Mouse (Mus musculus): ENCODE measurements around the gene Tbc1d5.
A peak's percentile ranks its signal among the peaks of the same experiment; 100 is the strongest.

The Tbc1d5 gene

DNA sequence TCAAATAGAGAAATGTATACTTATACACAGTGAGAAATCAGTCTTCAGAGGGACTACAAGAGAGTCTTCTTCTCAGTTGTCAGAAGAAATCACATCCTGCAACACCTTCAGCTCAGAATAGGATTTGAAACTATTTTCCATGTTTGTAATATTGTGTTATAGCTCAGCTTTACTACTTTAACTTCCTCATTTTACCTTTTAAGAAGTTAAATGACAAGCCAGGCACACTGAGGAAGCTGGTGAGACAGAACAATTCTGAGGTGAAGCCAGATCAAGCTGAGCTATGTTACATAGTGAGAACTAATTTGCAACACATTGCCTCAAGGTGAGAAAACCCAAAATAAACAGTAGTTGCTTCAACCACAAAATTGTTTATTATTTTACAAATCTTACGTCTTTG is 135.3 kb downstream of the Tbc1d5 start:
- no peak for DNase-seq (ENCODE audit: low spot score)

DNA sequence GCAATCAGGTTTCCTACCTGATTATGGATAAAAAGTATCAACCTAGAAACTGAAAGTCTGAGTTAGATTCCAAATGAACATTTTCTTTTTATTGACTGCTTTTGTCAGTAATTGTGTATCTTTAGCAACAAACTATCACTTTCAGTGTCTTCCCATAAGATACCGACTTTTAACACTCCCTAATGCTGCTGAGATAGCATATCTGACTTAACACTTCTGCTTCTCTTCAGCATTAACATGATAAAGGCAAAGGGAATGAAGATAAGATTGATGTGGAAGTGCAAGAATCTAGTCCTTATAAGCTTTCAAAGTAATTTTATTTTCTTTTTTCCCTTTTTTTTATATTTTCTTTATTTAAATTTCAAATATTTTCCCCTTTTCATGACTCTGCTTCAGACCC is 138.3 kb downstream of the Tbc1d5 start:
- DNase-seq (ENCODE audit: low spot score), result no peak

DNA sequence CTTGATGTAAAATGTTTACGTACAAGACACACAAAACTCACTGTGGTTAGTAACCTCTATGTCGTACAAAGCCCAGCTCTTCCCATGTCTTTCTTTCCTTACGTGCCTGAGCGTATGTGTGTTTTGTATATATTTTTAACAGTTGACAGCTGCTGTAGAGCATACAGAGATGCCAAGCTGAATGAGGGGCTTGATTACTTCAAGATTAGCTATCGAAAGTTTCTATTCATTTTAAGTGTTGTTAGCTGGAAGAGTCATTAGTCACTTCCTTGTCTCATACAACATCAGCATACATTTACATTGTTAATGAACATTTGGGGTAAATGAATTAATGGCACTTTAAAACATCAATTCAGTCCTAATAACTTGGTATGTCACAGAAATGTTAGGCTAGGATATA is 155.9 kb downstream of the Tbc1d5 start:
- no peak for DNase-seq (ENCODE audit: low spot score)

DNA sequence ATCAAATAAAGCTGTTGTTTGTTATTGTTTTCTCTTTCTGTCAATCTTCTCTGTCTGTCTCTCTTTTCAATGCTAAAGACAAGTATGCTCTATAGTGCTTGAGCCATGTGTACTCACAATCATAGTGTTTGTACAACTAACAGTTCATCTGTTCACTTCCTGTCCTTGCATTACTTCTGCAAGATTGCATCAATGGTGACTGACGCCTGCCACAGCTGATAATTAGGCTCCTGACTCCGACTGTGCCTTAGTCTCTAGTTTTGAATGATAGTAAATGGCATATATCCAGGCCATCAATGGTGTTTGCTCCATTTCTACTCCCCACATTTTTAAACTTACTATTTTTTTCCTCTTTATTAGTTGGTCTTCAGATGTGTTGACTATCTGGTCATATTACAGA is 162.8 kb downstream of the Tbc1d5 start:
- DNase-seq (ENCODE audit: low spot score), result no peak

DNA sequence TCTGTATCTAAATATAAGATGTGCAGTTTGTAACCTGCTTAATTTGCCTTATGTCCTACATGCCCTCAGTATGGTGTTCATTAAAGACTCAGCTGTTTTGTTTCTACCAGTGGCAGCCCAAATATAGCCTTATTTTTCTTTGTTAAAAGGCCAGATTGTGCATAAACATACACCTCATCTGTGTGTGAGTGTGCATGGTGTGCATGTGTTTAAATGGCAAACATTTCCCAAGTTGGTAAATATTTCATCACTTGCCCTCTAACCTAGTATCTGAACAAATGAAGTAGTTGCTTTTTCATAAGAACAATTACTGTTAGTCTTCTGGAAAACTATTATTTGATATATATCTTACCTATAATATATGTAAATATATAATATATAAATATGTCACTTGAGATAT is 165.2 kb downstream of the Tbc1d5 start:
- DNase-seq (ENCODE audit: low spot score), result no peak

DNA sequence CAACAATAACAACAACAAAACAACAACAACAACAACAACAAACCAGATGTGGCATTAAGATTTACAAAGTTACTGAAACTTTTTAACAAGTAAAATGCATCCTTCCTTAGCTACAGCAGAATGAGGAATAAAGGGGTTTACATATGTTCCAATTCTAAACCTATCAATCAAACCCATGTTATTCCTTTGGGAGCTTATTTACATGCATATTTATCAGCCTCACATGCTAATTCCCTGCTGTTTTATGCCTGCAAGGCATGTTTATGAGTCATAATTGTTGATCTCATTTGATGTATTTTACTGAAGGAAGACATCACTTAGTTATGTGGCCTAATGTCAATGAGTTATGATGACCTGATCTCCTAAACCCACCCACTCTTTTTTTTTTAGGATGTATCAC is 176.0 kb downstream of the Tbc1d5 start:
- no peak for DNase-seq (ENCODE audit: low spot score)

DNA sequence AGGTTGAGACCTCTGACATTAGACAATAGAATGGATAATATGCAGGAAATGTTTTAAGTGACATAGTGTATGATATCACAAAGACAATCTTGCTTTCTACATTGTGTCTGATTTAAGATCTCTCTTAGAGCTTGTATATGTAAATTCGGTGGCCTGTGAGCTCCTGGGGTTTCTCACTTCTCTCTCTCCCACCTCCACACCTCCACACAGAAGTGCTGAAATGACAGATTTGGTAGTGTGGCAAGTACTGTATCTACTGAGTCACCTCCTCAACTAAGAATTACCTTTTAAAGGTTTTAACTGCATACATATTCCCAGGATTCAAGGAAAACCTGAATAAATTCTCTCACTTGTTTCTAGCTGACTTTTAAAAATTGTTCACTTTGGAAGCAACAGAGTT is 180.9 kb downstream of the Tbc1d5 start:
- no peak for DNase-seq (ENCODE audit: low spot score)

DNA sequence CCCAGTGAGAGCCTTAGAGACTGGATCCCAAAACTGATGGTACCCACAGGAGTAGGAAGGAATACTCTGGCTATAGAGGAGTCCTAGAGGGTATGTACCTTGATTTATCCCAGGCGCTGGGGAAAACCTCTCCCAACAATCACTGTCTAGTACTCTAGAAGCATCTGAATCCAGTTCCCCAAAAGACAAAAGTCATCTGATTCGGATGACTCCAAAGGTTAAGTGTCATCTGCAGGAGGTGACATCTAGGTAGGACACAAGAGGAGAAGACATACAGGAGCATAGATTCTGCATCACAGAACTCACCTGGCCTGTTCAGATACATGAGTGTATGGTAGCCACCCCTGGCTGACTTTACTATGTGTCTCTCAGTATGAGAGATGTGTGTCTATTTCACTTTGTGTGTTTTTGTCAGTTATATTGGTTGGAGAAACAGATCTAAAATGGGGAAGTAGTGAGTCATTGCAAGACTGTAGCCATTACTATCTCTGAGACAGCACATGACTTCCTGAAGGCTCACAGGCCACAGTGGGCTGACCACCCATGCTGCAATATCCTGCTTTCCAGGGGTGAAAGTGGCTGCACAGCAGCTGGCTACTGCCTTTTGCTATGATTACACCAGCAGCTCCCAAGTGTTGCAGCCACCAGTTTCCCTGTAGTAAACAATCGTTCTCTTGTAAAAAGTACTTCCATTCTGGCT is 185.7 kb downstream of the Tbc1d5 start:
- DNase-seq (ENCODE audit: low spot score), result peak; percentile 56

DNA sequence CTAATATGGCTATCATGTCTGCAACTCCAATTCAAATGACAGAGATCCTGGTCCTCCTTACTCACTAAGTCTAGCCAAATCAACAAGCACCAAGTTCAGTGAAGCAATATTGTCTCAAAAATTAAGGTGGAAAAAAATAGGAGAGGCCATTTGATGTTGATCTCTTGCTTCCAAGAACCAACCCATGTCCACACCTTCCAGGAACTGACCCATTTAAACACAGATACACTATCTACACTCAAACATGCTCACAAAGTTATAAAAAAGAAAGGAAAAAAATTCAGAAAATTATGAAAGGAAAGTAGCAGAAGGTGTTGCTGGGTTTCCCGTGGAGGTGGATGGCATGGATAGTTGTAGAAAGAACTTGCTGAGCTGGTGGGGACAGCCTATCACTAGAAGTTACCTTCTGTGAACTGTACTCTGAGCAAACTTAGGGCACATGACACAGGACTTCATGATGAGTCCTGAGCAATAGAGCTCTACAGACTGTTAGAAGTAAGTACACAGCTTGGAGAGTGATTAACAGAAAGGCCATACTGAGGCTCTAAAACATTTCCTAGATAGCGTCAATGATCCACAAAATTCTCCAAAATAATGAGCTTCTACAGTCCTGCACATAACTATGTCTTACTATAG is 188.3 kb downstream of the Tbc1d5 start:
- no peak for DNase-seq (ENCODE audit: low spot score)

DNA sequence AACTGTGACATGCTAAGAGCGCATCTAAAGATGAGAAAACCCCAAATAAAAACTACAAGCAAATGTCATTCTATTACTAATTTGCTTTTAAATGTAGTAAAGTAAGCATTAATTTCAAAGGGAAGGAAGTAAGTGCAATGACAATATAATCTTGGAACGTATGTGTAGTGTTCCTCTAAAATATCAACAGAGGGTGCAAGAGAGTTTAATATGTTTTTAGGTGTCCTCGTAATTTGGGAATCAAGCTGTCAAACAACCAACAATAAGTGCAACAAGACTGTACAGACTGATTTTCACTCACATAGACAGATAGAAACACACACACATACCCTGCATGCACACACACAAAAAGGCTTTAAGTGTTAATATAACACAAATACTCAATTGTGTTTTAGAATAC is 191.2 kb downstream of the Tbc1d5 start:
- DNase-seq (ENCODE audit: low spot score), result no peak

DNA sequence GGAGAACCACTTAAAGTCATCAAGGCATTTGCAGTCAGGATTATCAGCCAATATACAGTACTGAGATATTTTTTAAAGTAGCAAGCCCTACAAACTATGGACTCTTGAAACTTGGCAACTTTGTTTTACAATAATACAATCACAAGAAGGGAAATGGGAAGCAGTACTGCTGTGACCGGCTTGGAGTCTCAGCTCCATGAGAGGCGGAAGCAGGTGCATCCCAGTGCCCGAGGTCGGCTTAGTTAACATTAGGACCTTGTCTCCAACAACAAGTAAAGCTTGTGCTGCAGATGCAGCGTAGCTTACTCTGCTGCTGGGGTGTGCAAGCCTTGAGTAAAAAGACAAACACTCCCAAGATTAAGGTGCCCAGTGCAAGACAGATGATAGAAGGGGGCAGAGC is 197.2 kb downstream of the Tbc1d5 start:
- no peak for DNase-seq (ENCODE audit: low spot score)

DNA sequence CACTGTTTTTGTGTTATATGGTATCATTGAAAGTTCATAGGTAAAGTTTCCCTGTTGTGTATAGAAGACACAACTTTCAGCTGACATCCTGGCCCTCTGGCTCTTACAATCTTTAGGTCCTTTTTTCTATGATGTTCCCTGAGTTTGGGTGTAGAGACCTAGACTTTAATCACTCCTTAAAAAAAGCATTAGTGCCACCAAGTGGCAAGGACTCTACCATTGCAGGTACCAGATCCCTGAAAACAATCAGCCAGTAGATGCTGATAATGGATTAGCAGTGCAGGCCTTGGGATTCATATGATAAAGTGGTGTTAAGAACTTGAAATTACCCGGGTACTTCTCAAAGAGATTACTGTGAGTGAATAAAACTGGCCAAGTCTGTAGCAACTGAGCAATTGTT is 207.0 kb downstream of the Tbc1d5 start:
- no peak for DNase-seq (ENCODE audit: low spot score)

DNA sequence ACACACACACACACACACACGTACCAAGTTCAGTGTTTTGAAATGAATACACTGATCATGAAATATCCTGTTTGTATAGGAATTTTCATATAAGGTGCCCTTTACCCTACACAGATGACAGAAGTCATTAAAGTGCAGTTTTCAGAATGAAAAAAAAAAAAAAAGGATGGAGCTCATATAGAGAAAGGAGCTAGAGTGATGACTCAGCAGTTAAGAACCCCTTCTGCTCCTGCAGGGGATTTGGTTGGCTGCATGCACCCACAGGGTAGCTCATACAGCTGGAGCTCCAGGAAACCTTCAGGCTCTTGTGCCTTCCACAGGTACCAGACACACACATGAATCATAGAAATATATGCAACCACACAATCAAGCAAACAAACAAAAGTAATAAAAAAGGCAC is 213.0 kb downstream of the Tbc1d5 start:
- no peak for DNase-seq (ENCODE audit: low spot score)

DNA sequence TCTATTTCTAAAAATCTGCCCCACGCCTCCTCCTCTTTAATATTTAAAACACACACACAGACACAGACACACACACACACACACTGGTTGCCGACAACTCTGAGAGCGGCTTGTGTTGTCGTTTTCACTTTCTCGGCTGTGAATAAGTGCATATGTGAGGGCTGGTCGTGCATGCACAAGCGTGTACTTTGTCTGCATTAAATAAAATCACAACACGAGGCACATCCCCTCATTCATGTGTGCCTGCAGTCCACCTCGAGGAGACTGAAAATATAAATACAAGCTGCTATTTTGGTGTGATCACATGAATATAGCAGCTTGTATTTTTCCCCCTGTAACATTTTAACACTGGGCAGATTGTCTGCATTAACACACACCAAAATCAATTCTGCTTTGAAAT is 224.8 kb downstream of the Tbc1d5 start:
- no peak for DNase-seq (ENCODE audit: low spot score)

DNA sequence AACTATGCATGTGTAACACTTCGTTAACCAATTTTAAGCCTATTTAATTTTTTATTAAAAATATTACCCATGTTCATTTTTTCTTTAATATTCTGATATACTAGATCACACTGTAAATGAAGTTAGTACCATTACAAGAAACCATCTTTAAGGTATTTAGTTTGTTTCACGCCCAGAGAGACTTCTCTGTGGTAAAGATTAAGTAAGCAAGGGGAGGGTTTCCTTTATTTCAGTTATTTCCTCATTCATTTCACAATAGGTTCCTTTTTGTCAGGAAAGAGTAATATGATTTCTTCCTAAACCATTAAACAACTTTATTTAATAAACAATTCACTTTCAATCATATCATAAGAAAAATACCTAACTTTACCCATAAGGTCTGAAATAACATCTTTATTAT is 256.8 kb downstream of the Tbc1d5 start:
- no peak for DNase-seq (ENCODE audit: low spot score)

DNA sequence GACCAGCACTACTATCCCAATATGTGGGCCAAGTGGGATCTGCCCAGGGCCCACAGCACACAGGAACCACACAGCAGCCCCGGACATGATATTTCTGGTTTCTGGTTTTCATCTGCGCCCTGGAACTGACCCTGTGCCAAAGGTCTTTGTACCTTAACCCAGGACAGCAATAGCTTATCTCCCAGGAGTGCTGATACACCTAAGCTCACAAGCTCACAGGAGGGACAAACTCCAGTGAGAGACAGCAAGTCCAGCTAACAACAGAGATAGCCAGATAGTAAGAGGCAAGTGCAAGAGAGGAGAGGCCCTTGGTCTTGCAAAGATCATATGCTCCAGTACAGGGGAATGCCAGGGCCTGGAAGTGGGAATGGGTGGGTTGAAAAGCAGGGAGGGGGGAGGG is 263.9 kb downstream of the Tbc1d5 start:
- no peak for DNase-seq (ENCODE audit: low spot score)

DNA sequence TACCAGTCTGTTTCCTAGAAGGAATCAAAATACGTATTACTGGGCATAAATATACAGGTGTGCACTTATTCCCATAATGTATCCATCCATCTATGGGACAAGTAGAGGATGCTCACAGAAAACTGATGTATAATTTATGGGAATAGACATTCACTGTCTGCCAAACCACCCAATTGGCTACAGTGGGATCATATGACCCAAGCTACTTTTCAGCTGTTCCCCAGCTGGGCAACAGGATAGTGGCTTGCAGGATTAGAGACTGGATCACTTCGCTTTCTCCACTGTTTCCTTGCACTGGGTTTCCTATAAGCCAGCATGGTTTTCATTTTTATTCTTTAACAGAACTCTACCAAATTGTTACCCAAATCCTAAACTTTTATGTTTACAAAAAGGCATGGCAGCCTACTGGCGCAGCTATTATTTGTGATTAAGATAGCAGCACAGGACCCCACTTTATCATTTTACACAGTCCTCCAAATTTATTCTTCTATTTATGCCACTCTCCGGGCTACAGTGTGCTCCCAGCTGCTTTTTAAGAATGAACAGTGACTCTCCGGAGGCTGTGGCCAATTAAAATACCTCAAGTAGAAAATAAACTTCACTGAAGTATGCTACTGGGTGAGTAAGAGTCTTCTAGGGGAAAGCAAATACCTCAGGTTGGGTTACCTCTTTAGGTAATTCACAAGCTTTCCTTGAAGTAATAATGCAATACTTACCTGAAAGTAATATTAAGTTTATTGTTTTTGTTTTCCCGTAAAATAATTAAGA is 270.4 kb downstream of the Tbc1d5 start:
- no peak for DNase-seq (ENCODE audit: low spot score)

DNA sequence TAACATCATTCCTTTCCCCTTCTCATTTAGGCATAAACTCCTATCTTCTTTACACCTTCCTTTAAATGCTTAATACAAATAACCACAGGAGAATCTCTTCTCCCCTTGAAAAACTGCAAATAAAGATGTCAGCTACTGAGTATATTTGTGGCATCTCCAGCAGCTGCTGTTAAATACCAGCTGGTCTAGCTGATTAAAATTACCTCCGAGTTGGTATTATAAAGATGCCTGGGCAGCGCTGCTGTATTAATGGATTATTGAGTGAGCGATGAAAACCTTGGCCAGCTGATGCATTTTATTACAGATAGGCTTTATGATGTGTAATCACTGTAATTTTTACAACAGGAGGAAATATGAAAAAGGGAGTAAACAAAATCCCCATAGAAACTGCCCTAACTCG is 271.0 kb downstream of the Tbc1d5 start:
- no peak for DNase-seq (ENCODE audit: low spot score)

DNA sequence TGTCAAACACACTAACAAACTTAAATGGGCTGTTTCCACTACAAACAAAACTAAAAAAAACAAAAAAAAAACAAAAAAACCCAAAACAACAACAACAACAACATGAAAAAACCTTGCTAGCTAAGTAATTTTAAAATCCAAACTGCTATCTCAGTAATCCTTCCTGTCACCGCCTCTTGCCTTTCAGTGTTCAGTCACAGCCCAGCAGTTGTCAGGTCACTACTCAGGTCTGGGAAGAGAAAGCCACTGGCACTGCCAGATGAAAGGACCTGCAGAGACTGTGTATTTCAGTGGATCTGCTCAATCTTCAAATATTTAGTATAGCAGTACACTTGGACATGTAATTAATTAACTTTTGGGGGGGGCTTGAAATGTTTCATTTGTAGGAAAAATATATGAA is 272.5 kb downstream of the Tbc1d5 start:
- no peak for DNase-seq (ENCODE audit: low spot score)

DNA sequence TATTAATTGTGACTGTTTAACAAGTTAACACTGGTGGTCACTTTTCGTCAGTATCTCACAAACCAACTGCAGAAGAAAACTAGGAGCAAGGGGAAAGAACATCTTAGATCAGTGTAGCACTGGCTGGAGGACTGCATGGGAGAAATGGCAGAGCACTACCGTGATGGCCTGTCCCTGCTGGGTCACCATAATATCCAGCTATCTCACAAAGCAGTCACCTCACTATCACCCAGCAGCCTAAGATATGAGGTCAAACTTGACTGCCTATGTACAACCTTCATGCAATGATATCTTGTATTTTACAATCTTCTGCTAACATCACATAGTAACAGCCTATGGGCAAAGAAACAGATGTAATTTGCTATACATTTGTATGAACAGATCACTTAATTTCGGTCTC is 274.7 kb downstream of the Tbc1d5 start:
- DNase-seq (ENCODE audit: low spot score), result no peak

DNA sequence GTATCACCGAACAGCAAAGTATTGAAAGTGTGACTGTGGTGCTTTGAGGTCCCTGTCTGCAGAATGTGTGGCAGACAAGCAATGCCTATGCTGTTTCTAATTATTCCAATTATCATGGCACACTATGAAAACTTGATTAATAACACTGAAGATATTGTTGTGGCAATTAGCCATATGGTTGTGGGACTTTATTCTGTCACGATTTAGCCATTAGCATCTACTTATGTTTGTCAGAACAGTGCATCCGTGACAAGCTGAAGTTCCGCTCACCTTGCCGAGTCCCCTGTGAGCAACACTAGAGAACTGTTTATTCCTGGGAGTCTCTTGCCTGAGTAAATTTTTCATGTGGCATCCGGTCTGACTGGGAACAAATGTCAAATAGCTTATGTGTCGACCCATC is 281.3 kb downstream of the Tbc1d5 start:
- DNase-seq (ENCODE audit: low spot score), result no peak

DNA sequence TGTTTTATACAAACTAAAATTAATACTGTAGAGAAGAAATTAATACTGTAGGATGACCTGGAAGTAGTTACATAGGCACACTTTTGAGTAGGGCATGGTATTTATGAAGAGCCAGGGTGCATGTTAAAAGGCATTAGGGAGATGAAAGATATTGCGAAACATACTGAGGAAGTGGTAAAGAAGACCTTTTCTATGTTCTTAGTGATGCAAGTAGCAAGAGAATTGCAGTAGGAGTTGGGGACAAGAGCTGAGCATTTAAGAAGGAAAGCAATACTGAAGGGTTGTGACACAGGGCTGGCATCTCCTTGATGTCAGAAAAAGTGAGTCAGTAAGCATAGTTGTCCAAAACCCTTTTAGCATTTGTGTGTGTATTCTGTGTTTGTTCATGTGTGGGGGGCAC is 289.7 kb downstream of the Tbc1d5 start:
- DNase-seq (ENCODE audit: low spot score), result no peak

DNA sequence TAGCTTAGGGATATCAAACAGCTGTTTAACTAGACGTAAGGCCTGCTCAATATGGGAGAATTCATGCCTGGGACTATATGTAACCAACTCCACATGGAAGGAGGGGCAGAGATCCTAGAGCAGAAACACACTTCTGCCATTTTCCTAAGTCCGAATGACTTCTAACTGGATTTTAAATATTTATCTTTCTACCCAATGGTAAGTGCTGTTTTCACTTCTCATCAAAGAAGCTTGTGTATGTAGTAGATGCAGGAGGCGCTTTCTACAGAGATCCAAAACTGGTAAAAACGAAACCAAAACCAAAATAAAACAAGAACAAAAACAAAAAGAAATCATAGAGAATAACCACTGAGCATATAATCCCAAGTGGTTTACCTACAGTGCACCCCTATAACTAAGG is 299.2 kb downstream of the Tbc1d5 start:
- no peak for DNase-seq (ENCODE audit: low spot score)

DNA sequence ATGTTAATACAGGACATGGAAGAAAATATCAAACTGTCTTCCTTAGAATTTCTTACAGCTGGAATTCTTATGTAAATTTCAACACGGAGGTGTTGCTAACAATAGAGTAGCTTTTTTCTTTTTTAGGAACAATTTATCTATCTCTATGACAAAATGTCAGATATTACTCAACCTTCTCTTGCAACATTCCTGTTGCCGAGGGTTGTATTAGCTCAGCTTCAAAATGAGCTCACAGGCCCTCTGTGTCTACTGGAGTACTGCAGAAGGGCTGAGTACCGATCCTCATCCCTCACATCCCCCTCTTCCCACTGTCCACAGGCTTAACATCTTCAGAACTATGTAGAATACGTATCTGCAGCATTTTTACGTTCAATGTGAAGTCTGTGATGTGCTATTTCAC is 302.7 kb downstream of the Tbc1d5 start:
- DNase-seq (ENCODE audit: low spot score), result no peak
